Mouse (Mus musculus) heart, adult 8-10 months (tissue): Measurements from ENCODE around the gene Gm48551. TPM values are rescaled to one million over a fixed set of nuclear protein-coding genes. Genes with fewer than 3 reads are reported as not detected.

Source experiments
- DNase-seq: peaks from one replicate; pipeline ENCODE4 v3.0.0; 2022; ENCODE audit warnings: low spot score
- total RNA-seq, 4 experiments: library from RNA; stranded (reverse); gene quantifications; 2 replicates each; pipeline ENCODE4 v1.2.4; 2022

The Gm48551 gene
- total RNA-seq, 4 experiments from 2014 or later = 0.73 to 1.3 (median 1.0) TPM

- DNase-seq = peak; percentile 88
These were observed 27.0 kb upstream of the Gm48551 start, which contains the start of gene Mfsd12 for GRCm38 (mm10) chr10:81356991-81357844. Gene Mfsd12, plus strand, starts transcription at chr10:81357491.

DNA sequence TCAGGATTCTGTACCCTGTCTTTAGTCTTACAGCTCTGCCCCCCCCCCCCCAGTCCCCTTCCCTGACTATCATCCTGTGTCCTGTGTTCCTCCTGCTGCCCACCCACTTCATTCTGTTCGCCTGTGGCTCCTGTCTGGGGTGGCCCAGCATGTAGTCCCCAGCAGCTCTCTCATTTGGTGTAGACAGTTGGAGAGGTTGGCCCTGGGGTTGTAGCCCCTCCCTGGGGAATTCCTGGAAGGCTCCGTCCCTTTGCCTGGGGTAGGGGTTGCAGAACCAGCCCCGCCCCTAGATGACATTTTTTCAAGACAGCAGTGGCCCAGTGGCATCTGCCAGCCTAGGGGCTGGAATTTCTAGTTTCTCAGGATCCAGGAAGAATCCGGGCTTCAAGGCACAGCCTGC, 26.1 kb upstream of the Gm48551 start:
- no peak for DNase-seq

- no peak for DNase-seq
These were observed 25.4 kb upstream of the Gm48551 start for GRCm38 (mm10) chr10:81358841-81359240.

GRCm38 (mm10) chr10:81360721-81361120, 23.5 kb upstream of the Gm48551 start:
- no peak for DNase-seq

- DNase-seq = no peak
These were observed 21.8 kb upstream of the Gm48551 start for GRCm38 (mm10) chr10:81362336-81362949.

GRCm38 (mm10) chr10:81363436-81364346, 20.6 kb upstream of the Gm48551 start:
- no peak for DNase-seq

- DNase-seq = no peak
These were observed 19.6 kb upstream of the Gm48551 start for GRCm38 (mm10) chr10:81364666-81365065.

- no peak for DNase-seq
These were observed 19.2 kb upstream of the Gm48551 start for GRCm38 (mm10) chr10:81365073-81365472.

DNA sequence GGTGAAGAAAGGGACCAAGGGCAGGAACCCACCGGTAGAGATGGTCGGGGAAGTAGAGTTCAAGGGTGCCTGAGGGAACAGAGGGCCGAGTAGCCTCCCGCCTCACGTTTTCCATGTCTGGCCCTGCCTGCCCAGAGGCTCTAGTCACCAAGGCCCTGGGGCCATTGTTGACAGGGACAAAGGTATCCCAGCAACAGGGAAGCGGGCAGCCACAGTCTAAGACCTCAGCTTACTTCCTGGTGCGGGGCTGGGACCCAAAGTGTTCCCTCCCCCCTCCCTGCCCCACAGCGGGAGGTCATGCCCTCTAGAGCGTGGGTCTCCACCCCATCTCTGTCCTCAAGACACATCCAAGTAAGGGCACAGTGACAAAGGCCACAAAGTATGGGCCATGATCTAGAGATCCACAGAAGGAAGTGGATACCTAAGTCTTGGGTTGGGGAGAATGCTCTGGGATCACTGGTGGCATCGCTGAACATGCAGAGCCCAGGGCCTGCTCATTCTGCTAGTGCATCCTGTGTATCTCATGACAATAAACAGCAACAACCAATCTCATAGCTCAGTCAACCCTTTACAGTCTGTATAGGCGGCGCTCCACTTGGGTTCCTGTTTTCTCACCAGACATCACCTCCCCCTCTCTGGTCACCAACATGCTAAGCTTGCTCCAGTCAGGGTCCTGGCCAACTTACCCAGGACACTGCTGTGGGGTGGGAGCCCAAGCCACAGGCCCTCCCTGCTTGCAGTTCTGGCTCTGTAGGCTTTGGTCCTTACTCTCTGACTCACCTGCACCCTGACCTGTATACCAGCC, 18.4 kb upstream of the Gm48551 start, which contains the start of gene 4930404N11Rik:
Gene 4930404N11Rik, minus strand, starts transcription at position 145 of the 805 bp plus-strand sequence.
- no peak for DNase-seq

DNA sequence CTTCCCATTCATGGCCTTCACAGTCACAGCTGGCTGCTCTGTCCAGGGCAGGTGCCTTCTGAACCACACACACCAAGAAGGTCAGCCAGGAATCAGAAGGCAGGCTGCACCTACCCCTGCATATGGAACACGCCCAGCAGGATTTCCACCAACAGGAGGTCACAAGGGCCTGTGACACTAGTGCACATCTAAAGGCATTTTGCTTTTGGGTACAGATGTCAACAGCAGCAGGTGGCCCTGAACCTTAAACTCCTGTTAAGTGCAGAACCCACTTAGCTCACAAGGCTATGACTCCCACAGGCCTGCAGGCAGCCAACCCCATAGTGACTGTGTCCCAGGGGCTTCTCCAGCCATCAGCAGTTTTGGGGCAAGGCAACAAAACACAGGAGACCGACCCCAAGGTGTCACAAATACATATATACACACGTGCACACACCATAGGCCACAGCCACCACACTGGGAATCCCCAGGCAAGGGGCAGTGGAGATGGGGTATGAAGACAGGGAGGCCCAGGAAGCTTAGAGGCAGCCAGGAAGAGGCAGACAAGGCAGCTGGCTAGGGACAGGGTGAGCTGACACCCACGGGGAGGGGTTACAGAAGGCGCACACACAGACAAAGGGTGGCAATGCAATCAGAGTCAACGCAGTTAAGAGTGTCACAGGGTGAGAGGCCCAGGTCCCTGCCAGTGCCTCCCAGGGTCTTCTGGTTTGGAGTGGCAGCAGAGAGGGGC, 17.6 kb upstream of the Gm48551 start:
- DNase-seq = no peak

DNA sequence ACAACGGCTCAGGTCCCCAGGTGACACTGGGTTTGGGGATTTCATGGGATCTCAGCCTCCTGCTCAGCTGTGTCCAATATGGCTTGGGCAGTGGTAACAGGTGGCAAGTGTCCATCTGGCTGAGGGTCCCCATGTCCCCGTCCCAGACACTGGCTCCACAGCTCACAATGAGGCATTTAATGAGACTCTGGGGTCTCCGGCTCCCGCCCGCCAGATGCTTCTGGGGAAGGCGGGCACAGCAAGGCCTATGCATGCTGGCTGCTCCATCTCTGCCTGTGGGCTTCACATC, 17.1 kb upstream of the Gm48551 start:
- no peak for DNase-seq

DNA sequence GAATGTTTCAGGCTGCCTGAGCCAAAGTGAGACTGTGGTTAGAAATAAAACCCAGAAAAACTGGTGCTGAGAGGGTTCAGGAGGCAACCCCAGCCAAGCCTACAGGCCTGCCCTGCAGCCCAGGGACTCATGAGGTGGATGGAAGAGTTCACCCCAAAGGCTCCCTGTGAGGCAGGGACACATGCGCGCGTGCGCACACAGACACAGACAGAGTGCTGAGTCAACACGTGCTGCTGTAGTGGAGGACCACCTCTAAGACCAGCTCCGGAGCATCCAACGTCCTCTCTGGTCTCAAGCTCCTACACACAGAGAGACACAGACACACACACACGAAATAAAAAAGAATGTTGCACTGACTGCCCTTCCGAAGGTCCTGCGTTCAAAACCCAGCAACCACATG, 8.9 kb upstream of the Gm48551 start:
- no peak for DNase-seq

DNA sequence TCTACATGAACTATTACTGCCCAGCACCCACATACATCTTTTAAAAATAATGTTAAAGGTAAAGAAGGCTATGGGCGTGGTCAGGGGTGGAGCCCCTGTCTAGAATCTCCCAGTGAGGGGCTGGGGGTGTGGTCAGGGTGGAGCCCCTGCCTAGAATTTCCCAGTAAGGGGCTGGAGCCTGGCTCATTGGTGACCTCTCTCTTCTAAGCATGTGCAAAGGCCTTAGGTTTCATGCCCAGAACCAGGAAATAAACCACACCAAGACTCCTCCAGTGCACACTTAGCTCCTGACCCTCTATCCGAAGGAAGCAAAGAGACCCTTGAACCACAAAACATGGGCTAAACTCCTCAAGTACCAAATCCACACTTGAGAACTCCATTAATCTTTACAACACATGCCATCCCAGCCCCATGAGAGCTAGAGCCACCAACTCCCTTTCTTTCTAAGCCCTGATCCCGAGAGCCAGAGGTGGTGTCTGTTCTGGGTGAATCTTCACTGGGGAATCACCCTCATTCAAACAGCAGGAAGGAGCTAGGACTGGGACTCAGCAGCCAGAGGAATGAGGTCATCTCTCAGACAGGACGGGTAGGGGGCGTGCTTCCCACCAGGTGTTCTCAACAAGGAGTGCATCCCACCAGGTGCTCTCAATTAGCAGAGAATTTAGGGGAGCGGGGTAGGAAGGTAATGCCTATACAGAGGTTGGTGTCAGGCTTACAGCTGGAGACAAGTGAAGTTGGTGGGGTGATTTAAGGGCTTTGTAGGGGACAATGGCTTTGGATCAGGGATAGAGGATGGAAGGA, 7.5 kb upstream of the Gm48551 start:
- DNase-seq = no peak

DNA sequence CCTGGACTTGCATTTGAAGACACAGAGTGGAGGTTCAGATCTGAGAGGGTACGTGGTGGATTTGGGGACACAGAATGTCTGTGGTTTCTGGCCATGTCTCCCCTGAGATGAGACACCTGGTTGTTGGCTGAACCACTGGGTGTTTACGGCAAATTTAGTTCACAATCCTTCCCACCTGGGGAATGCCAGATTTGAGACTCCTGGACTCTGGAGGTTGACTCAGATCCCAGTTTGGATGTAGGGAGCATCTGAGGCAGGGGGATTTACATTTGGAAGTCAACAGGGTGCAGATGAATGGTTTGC, 7.0 kb upstream of the Gm48551 start:
- DNase-seq = no peak

DNA sequence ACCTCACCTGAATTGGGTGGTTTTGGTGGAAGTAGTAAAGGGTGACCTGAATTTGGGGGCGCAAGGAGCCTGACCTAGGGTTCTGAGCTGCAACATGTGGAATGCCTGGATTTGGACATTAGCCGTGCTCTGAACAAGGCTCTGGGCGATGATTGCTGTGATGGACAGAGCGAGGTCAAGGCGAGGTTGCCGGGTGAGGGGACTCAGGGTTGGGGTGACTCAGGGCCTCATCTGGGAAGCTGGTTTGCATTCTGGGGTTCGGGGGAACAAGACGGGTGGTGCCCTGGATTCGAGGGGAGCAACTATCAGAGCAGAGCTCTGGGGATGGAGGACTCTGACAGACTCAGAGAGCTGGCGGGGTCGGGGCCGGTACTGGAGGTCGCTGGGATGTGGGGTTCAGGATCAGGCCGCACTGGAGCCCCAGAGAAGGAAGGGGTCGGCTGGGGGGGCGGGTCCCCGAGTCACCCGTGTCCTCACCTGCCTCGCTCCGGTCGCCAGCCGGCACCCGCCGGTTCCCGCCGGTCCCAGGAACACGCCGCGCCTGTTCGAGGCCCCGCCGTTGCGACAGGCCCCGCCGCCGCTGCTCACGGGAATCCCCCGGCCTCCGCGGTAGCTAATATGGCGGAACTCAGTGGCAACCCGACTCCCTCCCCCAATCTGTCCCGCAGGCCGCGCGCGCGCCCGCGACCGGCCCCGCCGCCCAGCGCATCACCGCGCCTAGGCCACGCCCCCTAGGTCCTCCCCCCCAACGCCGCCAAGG, 6.3 kb upstream of the Gm48551 start, which contains the start of gene Fzr1:
Gene Fzr1, minus strand, starts transcription at position 724 of the 760 bp plus-strand sequence.
- no peak for DNase-seq

GRCm38 (mm10) chr10:81378553-81379182, 5.6 kb upstream of the Gm48551 start:
- peak; percentile 100 for DNase-seq

DNA sequence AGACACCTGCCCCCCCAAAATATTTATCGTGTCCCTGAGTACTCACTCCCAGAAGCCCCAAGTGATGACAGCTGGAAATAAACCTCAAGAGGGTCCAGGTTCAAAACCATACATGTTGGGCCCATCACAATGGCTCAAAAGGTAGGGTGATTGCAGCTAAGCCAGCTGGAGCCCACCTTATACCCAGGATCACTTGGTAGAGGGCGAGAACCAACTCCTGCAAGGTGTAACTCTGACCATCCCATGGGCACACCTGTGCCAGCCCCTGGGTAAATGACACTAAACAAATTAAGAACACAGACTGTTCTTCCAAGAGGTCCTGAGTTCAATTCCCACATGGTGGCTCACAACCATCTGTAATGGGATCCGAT, 5.1 kb upstream of the Gm48551 start:
- no peak for DNase-seq

- no peak for DNase-seq
These were observed 4.4 kb upstream of the Gm48551 start for GRCm38 (mm10) chr10:81379809-81380378.
